Mouse (Mus musculus): ENCODE measurements around the gene Homer1.

GRCm38 (mm10) chr13:93303563-93304250 lies 4.3 kb downstream of the Homer1 start:
- TF ChIP-seq CTCF (IDR thresholded peaks at IDR 0.05; ENCODE audit: insufficient read depth, low read depth, low read length) (no peak), POLR2A (IDR thresholded peaks at IDR 0.05; ENCODE audit: insufficient read depth, low read depth, low read length) (peak; percentile 97)
